Mouse (Mus musculus) layer of hippocampus, adult 9-11 months (tissue): ENCODE measurements at regions not wholly inside any gene's neighbourhood (a gene's known extent, or its start where the extent isn't known, plus 50 kb on each side); places are given as distances from the start of the nearest gene placed in this dataset.

Experiments
- DNase-seq: peaks from one replicate; pipeline ENCODE4 v3.0.0; 2022

DNA sequence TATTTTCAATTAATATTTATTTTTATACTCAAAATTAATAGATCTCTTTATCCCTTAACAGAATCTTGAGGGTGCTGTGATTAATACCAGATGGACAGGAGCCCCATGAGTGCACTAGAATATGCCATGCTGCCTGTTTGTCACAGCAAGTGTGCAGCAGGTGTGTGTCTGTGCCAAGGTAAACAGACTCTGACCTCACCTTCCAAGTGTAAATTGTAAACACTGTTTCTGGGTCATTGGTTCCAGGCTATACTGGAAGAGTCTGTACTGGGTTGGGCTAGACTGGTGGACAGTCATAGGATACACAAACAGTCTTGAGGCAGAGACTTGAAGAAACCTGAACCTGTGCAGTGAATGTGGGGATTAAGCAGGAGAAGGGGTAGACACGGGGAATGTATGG, 422.2 kb downstream of the Gm21833 start:
- no peak for DNase-seq

DNA sequence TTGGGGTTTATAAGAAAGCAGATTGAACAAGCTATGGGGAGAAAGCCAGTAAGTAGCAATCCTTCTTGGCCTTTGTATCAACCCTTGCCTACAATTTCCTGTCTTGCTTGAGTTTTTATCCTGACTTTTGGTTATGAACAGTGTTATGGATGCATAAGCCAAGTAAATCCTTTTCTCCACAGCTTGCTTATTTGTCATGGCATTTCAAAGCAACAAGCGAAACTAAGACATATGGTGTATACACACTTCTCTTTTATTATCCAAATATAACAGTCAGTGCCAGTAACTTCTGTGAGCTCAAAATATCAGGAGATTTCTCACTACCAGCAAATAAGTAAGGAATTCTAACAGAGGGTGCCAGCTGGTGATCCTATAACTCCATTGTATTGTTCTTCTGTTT, 426.0 kb downstream of the Gm21833 start:
- DNase-seq = no peak

DNA sequence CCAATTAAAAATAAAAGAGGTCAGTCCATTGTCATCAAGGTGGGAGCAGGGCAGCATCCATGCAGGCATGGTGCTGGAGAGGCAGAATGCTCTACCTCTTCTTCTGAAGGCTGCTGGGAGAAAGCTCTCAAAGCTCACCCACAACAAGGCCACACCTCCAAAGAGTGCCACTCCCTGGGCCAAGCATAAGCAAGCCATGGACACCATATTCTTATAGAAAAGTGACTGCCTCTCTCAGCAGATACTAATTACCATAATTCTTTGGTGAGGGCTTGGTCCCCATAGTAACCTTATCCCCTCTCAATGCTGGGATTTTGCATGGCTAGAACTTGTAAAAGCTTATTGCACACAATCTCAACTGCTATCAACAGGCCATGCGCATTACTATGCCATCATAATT, 443.7 kb downstream of the Gm21833 start:
- no peak for DNase-seq

DNA sequence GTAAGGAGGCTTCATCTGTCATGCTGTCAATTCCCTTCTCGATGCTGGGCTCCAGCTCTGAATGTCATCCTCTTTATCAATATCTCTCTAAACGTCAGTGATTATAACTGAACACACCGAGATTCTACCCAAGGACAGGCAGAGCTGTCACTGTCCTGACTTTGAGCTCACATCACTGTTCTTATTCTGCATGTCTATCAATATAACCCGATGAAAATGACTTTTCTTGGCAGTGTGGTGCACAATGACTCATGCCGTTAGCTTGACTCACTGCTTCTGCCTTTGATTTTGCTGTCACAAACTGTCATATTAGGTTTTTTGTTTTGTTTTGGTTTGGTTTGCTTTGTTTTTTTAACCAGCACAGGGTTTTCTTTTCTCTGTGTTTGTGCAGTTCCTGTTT, 488.1 kb downstream of the Gm21833 start:
- peak; percentile 11 for DNase-seq

DNA sequence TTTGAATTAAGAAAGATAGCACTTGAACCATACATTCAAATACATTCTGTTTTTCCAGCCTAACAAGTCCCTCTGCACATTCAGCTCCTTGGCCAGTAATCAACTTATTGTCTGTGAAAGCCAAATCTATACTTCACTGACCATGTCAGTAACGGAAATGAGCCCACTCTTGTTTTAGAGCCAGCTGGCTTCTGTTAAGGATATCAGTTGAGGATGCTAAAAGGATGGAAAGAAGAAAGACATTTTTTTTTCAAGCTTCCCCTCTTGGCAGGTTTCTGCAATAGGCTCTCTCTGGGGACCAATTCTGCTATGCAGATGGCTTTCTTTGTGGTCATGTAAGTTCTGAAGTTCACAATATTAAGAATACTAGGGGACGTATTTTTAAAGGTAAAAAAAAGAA, 498.6 kb downstream of the Gm21833 start:
- DNase-seq = no peak

DNA sequence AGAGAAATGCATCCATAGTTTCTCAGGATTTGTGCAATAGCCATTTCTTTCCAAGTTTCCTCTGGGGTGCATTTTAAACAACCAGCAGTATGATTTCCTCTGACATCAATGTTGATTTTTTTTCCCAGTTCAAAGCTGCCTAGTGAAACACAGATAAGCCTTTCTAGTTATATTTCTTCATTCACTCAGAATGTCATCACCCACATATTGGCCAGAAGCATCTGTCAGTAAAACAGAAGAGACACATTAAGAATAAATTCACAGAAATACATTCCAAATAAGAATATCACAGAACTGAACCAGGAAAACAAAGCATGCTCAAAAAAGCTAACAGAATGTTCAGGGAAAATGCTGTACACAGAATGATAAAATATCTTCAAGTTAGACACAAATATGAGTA, 522.9 kb downstream of the Gm21833 start:
- no peak for DNase-seq

DNA sequence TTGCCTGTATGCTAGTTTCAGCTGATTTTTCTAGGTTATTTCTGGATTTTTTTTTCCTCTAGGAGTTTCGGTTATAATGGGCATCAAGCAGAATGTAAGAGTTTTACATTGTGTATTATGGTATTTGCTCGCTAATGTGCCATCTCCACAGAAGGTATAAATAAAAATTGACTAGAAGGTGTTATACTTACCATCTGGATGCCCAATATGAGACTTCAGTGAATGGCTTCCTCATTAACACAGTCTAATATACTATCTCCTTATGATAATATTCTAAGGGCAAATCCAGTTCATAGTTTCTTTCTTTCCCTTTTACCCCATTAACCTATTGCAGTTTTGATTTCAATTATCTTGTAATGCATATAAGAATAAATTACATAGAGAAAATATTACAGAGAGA, 566.4 kb downstream of the Gm21833 start:
- no peak for DNase-seq

DNA sequence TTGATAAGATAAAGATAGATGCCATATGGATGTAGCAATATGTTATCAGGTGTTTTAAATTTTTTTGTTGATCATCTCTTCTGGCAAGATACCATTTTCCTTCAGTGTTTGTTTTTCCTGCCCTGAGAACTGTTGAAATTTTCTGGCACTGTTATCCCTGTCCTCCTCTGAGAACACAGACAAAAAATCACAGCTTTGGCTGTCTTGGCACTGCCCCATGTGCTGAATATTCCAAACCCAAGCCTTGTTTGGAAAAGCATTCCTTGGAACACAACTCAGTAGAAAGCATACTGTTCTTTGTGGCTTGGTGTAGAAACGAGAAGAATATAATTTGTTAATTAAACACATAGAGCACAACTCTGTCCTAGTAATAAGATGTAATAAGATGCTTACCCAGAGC, 592.5 kb downstream of the Gm21833 start:
- DNase-seq = peak; percentile 66

DNA sequence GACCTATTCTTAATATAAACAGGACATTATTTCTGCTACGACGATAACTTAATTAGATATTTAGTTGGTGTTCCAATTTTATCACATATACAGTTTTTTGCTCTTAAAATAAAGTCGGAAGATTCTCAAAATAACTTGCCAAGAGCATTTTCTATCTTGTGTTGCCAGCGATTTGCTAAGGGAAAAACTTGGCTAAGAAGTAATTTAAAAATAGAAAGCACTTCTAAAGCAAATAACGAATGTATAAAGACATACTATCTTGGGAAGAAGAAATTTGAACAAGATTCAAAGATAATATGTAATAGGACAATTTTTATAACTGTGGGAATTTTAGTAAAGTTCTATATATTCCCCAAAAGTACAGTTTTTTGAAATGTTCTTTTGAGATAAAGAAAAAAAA, 594.9 kb downstream of the Gm21833 start:
- no peak for DNase-seq
